Mouse (Mus musculus) C2C12 (cell line): ENCODE results near the gene Lmo7.

ENCODE experiments used
- CEBPB ChIP-seq: IDR thresholded peaks from one replicate; pipeline ENCODE4 v1.6.1; 2011; ENCODE audit warnings: low read depth, mild to moderate bottlenecking, control low read depth, moderate library complexity
- CTCF ChIP-seq: IDR thresholded peaks from one replicate; pipeline ENCODE4 v1.5.1; 2011; ENCODE audit not compliant: control insufficient read depth, insufficient read depth, insufficient read length
- FOSL1 ChIP-seq: IDR thresholded peaks from one replicate; pipeline ENCODE4 v1.8.0; 2011; ENCODE audit warnings: mild to moderate bottlenecking, low read length; ENCODE audit not compliant: poor library complexity, insufficient read depth, severe bottlenecking
- MAX ChIP-seq: IDR thresholded peaks from one replicate; pipeline ENCODE4 v1.6.1; 2011; ENCODE audit warnings: mild to moderate bottlenecking, control low read depth
- MYOD1 ChIP-seq: IDR thresholded peaks from one replicate; pipeline ENCODE4 v1.6.1; 2011; ENCODE audit warnings: low read depth; ENCODE audit not compliant: control insufficient read depth, insufficient read length
- MYOG ChIP-seq: IDR thresholded peaks from one replicate; pipeline ENCODE4 v1.6.1; 2011; ENCODE audit not compliant: control insufficient read depth, insufficient read length; ENCODE audit errors: extremely low read depth
- USF1 ChIP-seq: IDR thresholded peaks from one replicate; pipeline ENCODE4 v1.6.1; 2011; ENCODE audit warnings: low read depth, mild to moderate bottlenecking, control low read depth, moderate library complexity

DNA sequence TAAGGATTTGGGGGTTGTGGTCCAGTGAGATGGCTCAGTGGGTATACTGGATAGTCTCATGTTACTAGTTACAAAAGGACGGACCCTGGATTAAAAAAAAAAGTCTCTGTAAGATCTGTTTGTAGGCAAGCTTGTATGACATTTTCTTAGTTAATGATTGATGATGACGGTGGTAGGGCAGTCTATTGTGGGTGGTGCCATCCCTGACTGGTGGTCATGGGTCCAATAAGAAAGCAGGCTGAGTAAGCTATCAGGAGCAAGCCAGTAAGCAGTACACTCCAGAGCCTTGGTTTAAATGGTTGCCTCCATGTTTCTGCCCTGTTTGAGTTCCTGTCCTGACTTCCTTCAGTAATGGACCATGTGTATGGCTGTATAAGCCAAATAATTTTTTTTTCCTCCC is 106.6 kb downstream of the Lmo7 start:
- TF ChIP-seq USF1 = no peak
- TF ChIP-seq CTCF = no peak
- TF ChIP-seq CEBPB = no peak
- TF ChIP-seq MAX = no peak
- no peak for TF ChIP-seq MYOG
- no peak for TF ChIP-seq FOSL1
- no peak for TF ChIP-seq MYOD1
